16 mouse cellular contexts compared by ENCODE assay signal in the genomic region with DNA sequence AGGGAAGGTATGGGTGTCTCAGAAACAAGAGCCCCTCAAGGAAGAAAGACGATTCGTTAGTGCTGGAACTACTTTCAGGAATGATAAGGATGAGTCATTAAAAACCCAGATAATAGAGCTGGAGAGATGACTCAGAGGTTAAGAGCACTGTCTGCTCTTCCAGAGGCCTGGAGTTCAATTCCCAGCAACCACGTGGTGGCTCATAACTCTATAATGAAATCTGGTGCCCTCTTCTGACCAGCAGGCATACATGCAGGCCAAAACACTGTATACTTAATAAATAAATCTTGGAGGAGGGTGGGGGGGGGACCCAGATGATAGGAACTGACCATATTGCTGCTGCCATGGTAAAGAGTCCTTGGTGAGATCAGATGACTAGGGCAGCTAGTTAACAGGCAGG.
"Had no signal": no experiment of that assay in that cellular context is flagged by ENCODE, and none has a peak within 500 bp of the region (broad histone marks: within the 10 kb centered on the region; RNA-seq: fewer than 3 reads in every experiment).

No protein-coding gene starts in this region.

- DNase-seq: kidney, adult 8-10 months; kidney, postnatal 10 days; kidney, postnatal 4 days; liver; lung, adult 18-20 months; lung, postnatal 4 days; right cerebral cortex, postnatal 14 days; thymus, postnatal 4 days had no signal

- ATAC-seq: midbrain, embryonic 15.5 days had no signal

- H3K4me1 ChIP-seq: limb, embryonic 12.5 days; megakaryocyte, embryonic 14.5 days; midbrain, embryonic 15.5 days; neural tube, embryonic 13.5 days had no signal

- H3K36me3 ChIP-seq: limb, embryonic 12.5 days; midbrain, embryonic 15.5 days; neural tube, embryonic 13.5 days had no signal

- H3K27me3 ChIP-seq: limb, embryonic 12.5 days; megakaryocyte, embryonic 14.5 days; midbrain, embryonic 15.5 days; neural tube, embryonic 13.5 days had no signal

- H3K9ac ChIP-seq: limb, embryonic 12.5 days; liver, embryonic 14.5 days; midbrain, embryonic 15.5 days; neural tube, embryonic 13.5 days had no signal

- H3K4me2 ChIP-seq: limb, embryonic 12.5 days; midbrain, embryonic 11.5 days; midbrain, embryonic 15.5 days; neural tube, embryonic 13.5 days had no signal

- H3K27ac ChIP-seq: layer of hippocampus, adult 2 months; limb, embryonic 12.5 days; liver, embryonic 14.5 days; midbrain, embryonic 15.5 days; neural tube, embryonic 13.5 days; stomach, postnatal 0 days had no signal

- H3K4me3 ChIP-seq: layer of hippocampus, adult 2 months; limb, embryonic 12.5 days; megakaryocyte, embryonic 14.5 days; midbrain, embryonic 15.5 days; neural tube, embryonic 13.5 days had no signal

- H3K9me3 ChIP-seq: limb, embryonic 12.5 days; midbrain, embryonic 15.5 days; neural tube, embryonic 13.5 days had no signal
